Mouse (Mus musculus) induced T-regulatory cell, adult 2 months (primary cell): ENCODE measurements around the gene Cntnap5a.

Experiments used
- DNase-seq: peaks from one replicate; pipeline ENCODE4 v3.0.0-alpha.2; 2012; ENCODE audit warnings: low read depth

Cntnap5a gene

DNA sequence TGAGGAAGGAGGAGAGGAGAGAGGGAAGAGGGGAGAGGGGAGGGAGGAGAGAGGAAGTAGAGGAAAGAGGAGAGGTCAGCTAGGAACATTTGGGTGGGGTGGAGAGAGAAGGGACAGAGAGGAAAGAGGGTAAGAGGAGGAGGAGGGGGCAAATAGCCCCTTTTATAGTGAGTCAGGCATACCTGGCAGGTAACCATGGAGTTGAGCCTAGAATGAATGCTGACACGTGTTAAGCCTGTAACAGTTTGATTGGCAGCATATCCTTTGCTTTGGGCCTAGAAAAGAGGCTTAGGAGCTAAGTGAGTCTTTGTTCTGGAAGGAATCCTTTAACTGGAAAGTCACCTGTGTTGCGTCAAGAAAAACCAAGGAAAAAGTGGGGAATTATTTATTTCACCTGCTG is 681.6 kb downstream of the Cntnap5a start:
- DNase-seq, result no peak

DNA sequence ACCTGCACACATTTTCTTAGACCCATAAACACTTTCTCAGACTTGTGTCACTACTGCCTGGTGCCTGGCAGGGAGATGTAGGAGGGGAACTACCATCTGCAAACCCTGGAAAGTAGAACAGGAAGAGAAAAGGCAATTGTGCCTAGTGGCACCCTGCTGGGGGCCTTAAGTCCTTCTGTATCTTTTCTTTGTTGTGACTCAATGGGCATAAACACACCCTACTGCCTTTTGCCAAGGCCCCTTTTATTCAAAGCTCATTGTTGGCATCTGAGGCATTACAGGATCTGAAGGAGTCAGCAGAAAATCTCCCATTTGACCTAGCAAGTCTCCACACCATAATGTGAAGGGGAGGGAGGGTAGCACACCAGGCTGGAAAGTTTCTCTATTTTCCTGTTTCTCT is 682.2 kb downstream of the Cntnap5a start:
- DNase-seq, result no peak

GRCm38 (mm10) chr1:116367572-116367971 is 683.0 kb downstream of the Cntnap5a start:
- no peak for DNase-seq

DNA sequence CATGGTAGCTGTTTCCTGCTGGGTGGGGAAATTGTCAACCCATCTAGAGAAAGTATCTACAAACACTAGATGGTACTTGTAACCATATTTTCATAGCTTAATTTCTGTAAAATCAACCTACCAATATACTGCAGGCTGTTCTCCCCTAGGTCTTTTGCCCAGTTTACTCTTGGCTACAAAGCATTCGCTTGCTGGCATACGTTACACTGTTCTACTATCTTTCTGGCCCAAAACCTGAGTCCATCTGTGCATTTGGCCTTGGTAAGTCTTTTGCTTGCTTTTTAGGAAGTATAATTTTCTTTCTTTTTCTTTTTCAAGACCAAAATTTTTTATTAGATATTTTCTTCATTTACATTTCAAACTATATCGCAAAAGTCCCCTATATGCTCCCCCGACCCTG is 686.3 kb downstream of the Cntnap5a start:
- DNase-seq, result no peak

DNA sequence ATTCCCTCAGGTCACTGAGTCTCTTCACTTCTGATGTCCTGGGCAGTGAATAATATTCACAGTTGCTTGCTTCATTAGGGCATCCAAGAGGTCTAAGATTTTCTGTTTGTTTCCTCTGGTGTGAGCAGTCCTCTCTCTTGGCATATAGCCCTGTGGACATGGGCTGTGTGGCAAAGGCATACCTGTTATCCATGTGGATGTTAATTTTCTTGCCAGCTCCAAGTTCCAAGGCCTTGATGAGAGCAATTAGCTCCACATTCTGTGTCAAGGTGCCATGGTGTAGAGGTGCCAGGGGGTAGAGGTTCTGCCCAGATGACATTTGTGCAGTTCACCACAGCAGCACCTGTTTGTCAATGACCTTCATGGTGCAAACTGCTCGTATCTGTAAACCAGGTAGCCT is 689.0 kb downstream of the Cntnap5a start:
- no peak for DNase-seq

- no peak for DNase-seq
Observed at GRCm38 (mm10) chr1:116392390-116392789, 707.8 kb downstream of the Cntnap5a start.

GRCm38 (mm10) chr1:116401996-116402656 is 717.6 kb downstream of the Cntnap5a start:
- DNase-seq, result no peak

GRCm38 (mm10) chr1:116409836-116410235 is 725.3 kb downstream of the Cntnap5a start:
- no peak for DNase-seq

DNA sequence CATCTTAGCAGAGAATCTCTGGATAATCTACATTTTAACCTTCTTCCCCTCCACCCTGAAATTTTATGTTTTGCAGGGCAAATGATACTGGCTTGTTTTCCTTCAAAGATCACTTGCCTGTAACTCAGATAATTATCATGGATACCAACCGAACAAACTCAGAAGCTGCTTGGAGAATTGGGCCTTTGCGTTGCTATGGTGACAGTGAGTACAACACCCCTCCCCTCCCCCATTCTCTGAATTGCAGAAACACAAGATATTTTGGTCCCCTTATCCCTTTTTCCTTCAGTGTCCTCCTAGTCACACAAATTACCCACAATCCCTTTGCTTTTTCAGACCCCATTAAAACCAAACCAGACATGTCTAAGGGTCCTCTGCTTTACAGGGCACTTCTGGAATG is 743.8 kb downstream of the Cntnap5a start:
- DNase-seq, result no peak

DNA sequence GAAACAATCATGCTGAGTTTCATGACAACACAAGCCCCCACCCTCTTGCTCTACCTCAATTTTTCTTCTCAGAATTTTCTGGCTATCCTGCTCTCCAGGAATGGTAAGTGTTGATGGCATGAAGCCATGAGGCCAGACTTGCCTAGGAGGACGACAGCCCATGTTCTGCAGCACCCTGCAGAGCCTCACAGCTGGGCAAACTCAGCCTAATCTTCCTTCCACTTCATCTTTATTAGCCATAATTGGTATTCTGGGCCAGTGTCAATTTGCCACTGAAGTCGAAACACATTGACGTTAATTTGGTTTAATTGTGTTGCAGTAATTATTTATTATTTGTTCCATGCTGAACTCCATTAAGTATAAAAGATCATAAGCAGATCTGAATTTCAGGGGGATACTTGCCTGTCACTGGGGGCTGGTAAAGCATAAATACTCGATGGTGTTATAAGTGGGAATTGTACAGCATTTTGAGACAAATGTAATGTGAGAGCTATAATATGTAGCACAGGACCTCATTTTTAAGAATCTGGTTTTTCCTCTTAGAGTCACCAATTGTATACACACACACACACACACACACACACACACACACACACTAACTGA is 770.7 kb downstream of the Cntnap5a start:
- DNase-seq, result no peak

DNA sequence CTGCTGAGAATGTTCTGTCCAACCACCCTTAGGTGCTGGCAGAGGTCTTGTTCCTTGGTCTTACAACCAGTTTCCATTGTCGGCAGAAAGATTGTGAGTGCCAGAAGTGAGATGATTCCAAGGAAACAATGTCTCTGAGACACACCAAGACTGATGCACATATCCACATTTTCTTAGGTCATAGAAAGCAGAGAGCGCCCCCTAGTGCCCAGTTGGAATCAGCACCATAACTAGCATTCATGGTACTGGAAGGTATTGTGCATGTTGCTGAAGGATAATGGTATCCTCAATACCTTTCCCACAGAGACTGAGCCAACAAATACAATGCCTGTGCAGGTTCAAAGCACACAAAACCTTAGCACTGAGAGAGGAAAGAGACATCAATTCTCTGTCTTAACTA is 793.1 kb downstream of the Cntnap5a start:
- no peak for DNase-seq

- no peak for DNase-seq
Observed at GRCm38 (mm10) chr1:116488780-116489569, 804.4 kb downstream of the Cntnap5a start.

DNA sequence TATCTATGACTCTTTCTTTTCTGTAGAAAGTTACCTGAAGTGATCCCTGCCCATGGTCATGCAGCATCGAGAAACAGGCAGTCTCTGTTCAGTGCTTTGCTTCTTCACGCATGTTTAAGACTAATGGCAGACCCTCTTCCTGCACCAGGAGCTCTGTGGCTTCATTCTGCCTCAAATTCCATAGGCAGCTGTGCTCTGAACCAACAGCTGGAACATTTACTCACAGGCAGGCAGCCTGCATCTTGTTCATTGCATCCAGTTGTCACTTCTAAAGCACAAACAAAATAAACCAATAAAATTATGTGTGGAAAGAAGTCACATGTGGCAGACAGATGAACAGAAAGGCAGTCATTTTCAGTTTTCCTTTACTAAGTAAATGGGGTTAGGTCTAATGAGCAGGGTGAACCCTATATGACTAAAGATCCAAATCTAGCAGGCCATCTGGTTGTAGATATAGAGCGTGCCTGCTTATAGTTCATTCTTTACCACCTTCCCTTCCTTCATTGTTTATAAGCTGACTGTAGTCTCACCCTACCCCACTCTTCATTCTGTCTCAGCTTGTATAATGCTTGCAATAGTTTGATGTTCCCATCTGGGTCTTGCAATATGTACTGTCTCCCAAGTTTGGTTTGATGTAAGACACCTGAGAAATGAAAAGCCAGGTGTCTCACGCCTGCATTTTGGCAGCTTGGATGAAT is 893.6 kb downstream of the Cntnap5a start:
- no peak for DNase-seq

DNA sequence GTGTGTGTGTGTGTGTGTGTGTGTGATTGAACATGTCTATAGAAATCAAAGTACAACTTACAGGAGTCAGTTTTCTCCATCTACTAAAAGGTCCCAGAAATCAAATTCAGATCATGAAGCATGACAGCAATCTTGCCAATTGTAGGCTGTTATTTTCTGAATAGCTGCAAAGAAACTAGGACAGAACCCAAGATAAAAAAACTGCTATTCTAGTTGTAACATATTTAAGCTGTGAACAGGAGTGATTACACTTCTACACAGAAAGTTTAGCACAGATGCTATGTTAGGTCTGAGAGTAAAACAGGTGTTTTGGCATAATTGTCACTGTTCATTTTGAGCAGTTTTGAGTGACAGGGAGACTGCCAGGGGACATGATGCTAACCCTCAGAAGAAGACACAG is 931.7 kb downstream of the Cntnap5a start:
- no peak for DNase-seq
